In genomic region chrX:120599309-120599708, GRCm38 (mm10) we compare ENCODE assay signal across 16 mouse cellular contexts.
"Had no signal": no experiment of that assay in that cellular context is flagged by ENCODE, and none has a peak within 500 bp of the region (broad histone marks: within the 10 kb centered on the region; RNA-seq: fewer than 3 reads in every experiment).

No protein-coding gene starts in this region.

- H3K4me3 ChIP-seq: neural tube, embryonic 13.5 days; neural tube, embryonic 15.5 days; stomach, embryonic 15.5 days had no signal

- H3K36me3 ChIP-seq: neural tube, embryonic 13.5 days; neural tube, embryonic 15.5 days; stomach, embryonic 15.5 days had no signal

- H3K27me3 ChIP-seq: neural tube, embryonic 13.5 days; neural tube, embryonic 15.5 days; stomach, embryonic 15.5 days had no signal

- H3K4me1 ChIP-seq: neural tube, embryonic 13.5 days; neural tube, embryonic 15.5 days; stomach, embryonic 15.5 days had no signal

- H3K27ac ChIP-seq: neural tube, embryonic 13.5 days; neural tube, embryonic 15.5 days; stomach, embryonic 15.5 days; stomach, postnatal 0 days had no signal

- DNase-seq: retina, postnatal 1 day; right cerebral cortex, adult 18-20 months; right cerebral cortex, postnatal 14 days; right cerebral cortex, postnatal 25 days; right cerebral cortex, postnatal 4 days; spleen, adult 18-20 months; thymus, adult 18-20 months; thymus, adult 2 months; thymus, postnatal 14 days; thymus, postnatal 25 days; thymus, postnatal 36 days; thymus, postnatal 4 days had no signal

- H3K9ac ChIP-seq: neural tube, embryonic 13.5 days; neural tube, embryonic 15.5 days; stomach, embryonic 15.5 days had no signal

- H3K9me3 ChIP-seq: neural tube, embryonic 13.5 days; neural tube, embryonic 15.5 days; stomach, embryonic 15.5 days had no signal
